Mouse (Mus musculus): ENCODE data around the gene Lin28a. TPM values are rescaled to one million over a fixed set of nuclear protein-coding genes. Genes with fewer than 3 reads are reported as not detected.

Gene Lin28a
- not detected for total RNA-seq (2023)

GRCm38 (mm10) chr4:134018779-134019145 lies at the start of gene Lin28a:
TSS of gene Lin28a (minus strand) at chr4:134018841.

GRCm38 (mm10) chr4:134060135-134060865 lies 41.7 kb upstream of the Lin28a start, which contains the start of gene Crybg2:
TSS of gene Crybg2 (plus strand) at chr4:134060815.

GRCm38 (mm10) chr4:134053538-134053937 lies 34.9 kb upstream of the Lin28a start, which contains the start of gene Zfp683:
TSS of gene Zfp683 (plus strand) at chr4:134053838.

GRCm38 (mm10) chr4:134000466-134001438 lies 17.9 kb downstream of the Lin28a start, which contains the start of gene Dhdds:
TSS of gene Dhdds (minus strand) at chr4:134000918.

GRCm38 (mm10) chr4:133968150-133968921 lies 50.3 kb downstream of the Lin28a start, which contains the start of gene Hmgn2:
TSS of gene Hmgn2 (minus strand) at chr4:133968650.

Other genes starting within 250 kb of the Lin28a start
- 125 TPM for gene Rps6ka1, start 131.0 kb downstream of the Lin28a start, total RNA-seq (2023)
- 265 TPM for gene Hmgn2, start 50.2 kb downstream of the Lin28a start, total RNA-seq (2023)
- gene Dhdds, start 17.9 kb downstream of the Lin28a start, total RNA-seq (2023): 27.0 TPM
- 0.80 TPM for gene Zfp683, start 35.0 kb upstream of the Lin28a start, total RNA-seq (2023)
- gene Crybg2, start 42.0 kb upstream of the Lin28a start, total RNA-seq (2023): 13.0 TPM
- 1,000 TPM for gene Cd52, start 76.2 kb upstream of the Lin28a start, total RNA-seq (2023)
- 69.4 TPM for gene Ubxn11, start 83.7 kb upstream of the Lin28a start, total RNA-seq (2023)
- gene Sh3bgrl3, start 109.9 kb upstream of the Lin28a start, total RNA-seq (2023): 438 TPM
- gene Cep85, start 168.3 kb upstream of the Lin28a start, total RNA-seq (2023): 25.1 TPM
- not detected for gene Gm7534, start 184.2 kb upstream of the Lin28a start, total RNA-seq (2023)
- gene Catsper4, start 208.5 kb upstream of the Lin28a start, total RNA-seq (2023): not detected
- gene Cnksr1, start 219.6 kb upstream of the Lin28a start, total RNA-seq (2023): 0.62 TPM
- gene E130218I03Rik, start 224.8 kb upstream of the Lin28a start, total RNA-seq (2023): not detected
- 23.0 TPM for gene Zfp593, start 226.8 kb upstream of the Lin28a start, total RNA-seq (2023)
- gene Gm30191, start 228.1 kb upstream of the Lin28a start, total RNA-seq (2023): not detected
- gene Grrp1, start 235.3 kb upstream of the Lin28a start, total RNA-seq (2023): not detected

Measured in CD4-positive naive resting alpha-beta T cell, adult 57 days (primary cell).